Mouse (Mus musculus): Measurements from ENCODE around the gene Poln. TPM values are rescaled to one million over a fixed set of nuclear protein-coding genes. Genes with fewer than 3 reads are reported as not detected.
A peak's percentile ranks its signal among the peaks of the same experiment; 100 is the strongest.

Poln gene
- polyA plus RNA-seq, 1 experiment: 0.04 TPM

- Histone ChIP-seq H3ac (ENCODE audit: control insufficient read depth, insufficient read length) (no peak overlapping the region), H3K36me3 (ENCODE audit: control insufficient read depth, insufficient read depth) (peaks cover 4% of the 10 kb centered on the region), H3K79me2 (ENCODE audit: control insufficient read depth, insufficient read depth) (peaks cover 35% of the 10 kb centered on the region), H3K4me3 (peak overlapping the region; percentile 37), H3K4me2 (ENCODE audit: low read depth) (peak overlapping the region; percentile 97), H3K27me3 (ENCODE audit: control insufficient read depth, insufficient read depth, insufficient read length) (no peaks in the 10 kb centered on the region)
- TF ChIP-seq CEBPB (IDR thresholded peaks at IDR 0.05; ENCODE audit: insufficient read depth, poor library complexity, severe bottlenecking) (no peak), TCF3 (IDR thresholded peaks at IDR 0.05; ENCODE audit: insufficient read length, low read depth) (no peak), POLR2AphosphoS2 (IDR thresholded peaks at IDR 0.05; ENCODE audit: insufficient read length, low read depth) (no peak), MAX (IDR thresholded peaks at IDR 0.05; ENCODE audit: low read depth) (no peak), MYOD1 (IDR thresholded peaks at IDR 0.05; ENCODE audit: control insufficient read depth in 1 of 3, insufficient read length in 2 of 3, low read depth in 2 of 3) (no peak)
Observed at GRCm38 (mm10) chr5:34169954-34170353, 706 bp upstream of the Poln start.

- TF ChIP-seq E2F4 (IDR thresholded peaks at IDR 0.05; ENCODE audit: insufficient read depth): no peak
- TF ChIP-seq MYOD1 (IDR thresholded peaks at IDR 0.05; ENCODE audit: control insufficient read depth in 1 of 3, insufficient read length in 2 of 3, low read depth in 2 of 3): no peak
- TF ChIP-seq CEBPB (IDR thresholded peaks at IDR 0.05; ENCODE audit: insufficient read depth, poor library complexity, severe bottlenecking): no peak
- no peak for TF ChIP-seq POLR2A (IDR thresholded peaks at IDR 0.05; ENCODE audit: insufficient read length, low read depth)
- no peak for TF ChIP-seq REST (IDR thresholded peaks at IDR 0.05; ENCODE audit: insufficient read depth, insufficient read length)
- no peaks in the 10 kb centered on the region for H3K27me3 ChIP-seq (ENCODE audit: control insufficient read depth, insufficient read depth, insufficient read length)
- peak overlapping the region; percentile 71 for H3K4me2 ChIP-seq (ENCODE audit: low read depth)
- H3ac ChIP-seq (ENCODE audit: control insufficient read depth, insufficient read length): no peak overlapping the region
- peaks cover 38% of the 10 kb centered on the region for H3K79me2 ChIP-seq (ENCODE audit: control insufficient read depth, insufficient read depth)
- peak overlapping the region; percentile 37 for H3K4me3 ChIP-seq
- peaks cover 4% of the 10 kb centered on the region for H3K36me3 ChIP-seq (ENCODE audit: control insufficient read depth, insufficient read depth)
Observed at GRCm38 (mm10) chr5:34167857-34168256, 1.4 kb downstream of the Poln start.

GRCm38 (mm10) chr5:34165793-34166192 lies 3.5 kb downstream of the Poln start:
- Histone ChIP-seq H3K4me3 (no peak overlapping the region), H3K79me2 (ENCODE audit: control insufficient read depth, insufficient read depth) (peaks cover 45% of the 10 kb centered on the region), H3K27me3 (ENCODE audit: control insufficient read depth, insufficient read depth, insufficient read length) (no peaks in the 10 kb centered on the region), H3K36me3 (ENCODE audit: control insufficient read depth, insufficient read depth) (peaks cover 4% of the 10 kb centered on the region), H3K4me2 (ENCODE audit: low read depth) (no peak overlapping the region), H3ac (ENCODE audit: control insufficient read depth, insufficient read length) (no peak overlapping the region)
- TF ChIP-seq CEBPB (IDR thresholded peaks at IDR 0.05; ENCODE audit: insufficient read depth, poor library complexity, severe bottlenecking): no peak
- TF ChIP-seq SRF (IDR thresholded peaks at IDR 0.05; ENCODE audit: control insufficient read depth, insufficient read length, low read depth): no peak
- TF ChIP-seq POLR2A (IDR thresholded peaks at IDR 0.05; ENCODE audit: insufficient read length, low read depth): no peak
- TF ChIP-seq TCF12 (IDR thresholded peaks at IDR 0.05; ENCODE audit: insufficient read depth, poor library complexity, severe bottlenecking): no peak
- TF ChIP-seq MAX (IDR thresholded peaks at IDR 0.05; ENCODE audit: low read depth): no peak
- TF ChIP-seq REST (IDR thresholded peaks at IDR 0.05; ENCODE audit: insufficient read depth, insufficient read length): no peak
- no peak for TF ChIP-seq MYOG (IDR thresholded peaks at IDR 0.05; ENCODE audit: control insufficient read depth in 1 of 3, insufficient read depth in 1 of 3, insufficient read length in 2 of 3, low read depth in 2 of 3)
- no peak for TF ChIP-seq USF1 (IDR thresholded peaks at IDR 0.05; ENCODE audit: low read depth)
- TF ChIP-seq TCF3 (IDR thresholded peaks at IDR 0.05; ENCODE audit: insufficient read length, low read depth): no peak
- TF ChIP-seq POLR2AphosphoS2 (IDR thresholded peaks at IDR 0.05; ENCODE audit: insufficient read length, low read depth): no peak
- no peak for TF ChIP-seq E2F4 (IDR thresholded peaks at IDR 0.05; ENCODE audit: insufficient read depth)

GRCm38 (mm10) chr5:34148476-34148875 lies 20.8 kb downstream of the Poln start:
- Histone ChIP-seq H3K4me3 (no peak overlapping the region), H3K4me2 (ENCODE audit: low read depth) (no peak overlapping the region), H3ac (ENCODE audit: control insufficient read depth, insufficient read length) (no peak overlapping the region), H3K36me3 (ENCODE audit: control insufficient read depth, insufficient read depth) (peaks cover 6% of the 10 kb centered on the region), H3K27me3 (ENCODE audit: control insufficient read depth, insufficient read depth, insufficient read length) (no peaks in the 10 kb centered on the region), H3K79me2 (ENCODE audit: control insufficient read depth, insufficient read depth) (no peaks in the 10 kb centered on the region)
- TF ChIP-seq CEBPB (IDR thresholded peaks at IDR 0.05; ENCODE audit: insufficient read depth, poor library complexity, severe bottlenecking) (no peak), SRF (IDR thresholded peaks at IDR 0.05; ENCODE audit: control insufficient read depth, insufficient read length, low read depth) (no peak), MAX (IDR thresholded peaks at IDR 0.05; ENCODE audit: low read depth) (no peak), REST (IDR thresholded peaks at IDR 0.05; ENCODE audit: insufficient read depth, insufficient read length) (no peak), E2F4 (IDR thresholded peaks at IDR 0.05; ENCODE audit: insufficient read depth) (no peak), POLR2A (IDR thresholded peaks at IDR 0.05; ENCODE audit: insufficient read length, low read depth) (no peak), MYOD1 (IDR thresholded peaks at IDR 0.05; ENCODE audit: control insufficient read depth in 1 of 3, insufficient read length in 2 of 3, low read depth in 2 of 3) (no peak), MYOG (IDR thresholded peaks at IDR 0.05; ENCODE audit: control insufficient read depth in 1 of 3, insufficient read depth in 1 of 3, insufficient read length in 2 of 3, low read depth in 2 of 3) (no peak), POLR2AphosphoS2 (IDR thresholded peaks at IDR 0.05; ENCODE audit: insufficient read length, low read depth) (no peak), TCF3 (IDR thresholded peaks at IDR 0.05; ENCODE audit: insufficient read length, low read depth) (no peak), USF1 (IDR thresholded peaks at IDR 0.05; ENCODE audit: low read depth) (no peak), TCF12 (IDR thresholded peaks at IDR 0.05; ENCODE audit: insufficient read depth, poor library complexity, severe bottlenecking) (no peak)

GRCm38 (mm10) chr5:34147554-34147953 lies 21.7 kb downstream of the Poln start:
- Histone ChIP-seq H3K4me2 (ENCODE audit: low read depth) (no peak overlapping the region), H3K4me3 (no peak overlapping the region), H3K27me3 (ENCODE audit: control insufficient read depth, insufficient read depth, insufficient read length) (no peaks in the 10 kb centered on the region), H3K79me2 (ENCODE audit: control insufficient read depth, insufficient read depth) (no peaks in the 10 kb centered on the region), H3ac (ENCODE audit: control insufficient read depth, insufficient read length) (no peak overlapping the region), H3K36me3 (ENCODE audit: control insufficient read depth, insufficient read depth) (no peaks in the 10 kb centered on the region)
- TF ChIP-seq CEBPB (IDR thresholded peaks at IDR 0.05; ENCODE audit: insufficient read depth, poor library complexity, severe bottlenecking) (no peak), USF1 (IDR thresholded peaks at IDR 0.05; ENCODE audit: low read depth) (no peak), MYOD1 (IDR thresholded peaks at IDR 0.05; ENCODE audit: control insufficient read depth in 1 of 3, insufficient read length in 2 of 3, low read depth in 2 of 3) (no peak), MYOG (IDR thresholded peaks at IDR 0.05; ENCODE audit: control insufficient read depth in 1 of 3, insufficient read depth in 1 of 3, insufficient read length in 2 of 3, low read depth in 2 of 3) (no peak), REST (IDR thresholded peaks at IDR 0.05; ENCODE audit: insufficient read depth, insufficient read length) (no peak), SRF (IDR thresholded peaks at IDR 0.05; ENCODE audit: control insufficient read depth, insufficient read length, low read depth) (no peak), TCF12 (IDR thresholded peaks at IDR 0.05; ENCODE audit: insufficient read depth, poor library complexity, severe bottlenecking) (no peak), POLR2AphosphoS2 (IDR thresholded peaks at IDR 0.05; ENCODE audit: insufficient read length, low read depth) (no peak)

All from myocyte (in vitro differentiated cells).